Mouse (Mus musculus) embryonic facial prominence, embryonic 12.5 days (tissue): ENCODE measurements around the gene Isoc2a. TPM values are rescaled to one million over a fixed set of nuclear protein-coding genes. Genes with fewer than 3 reads are reported as not detected.
A peak's percentile ranks its signal among the peaks of the same experiment; 100 is the strongest.
"Not testable (repeated sequence)": the region's sequence is repeated elsewhere in the genome, so short reads cannot be mapped to it uniquely, and the experiment has no call there.

Experiments used
- ATAC-seq: fragments of 200-750 bp; cut with Nextera tagmentation; 2 replicates; pipeline ENCODE4 v1.8.0; 2017; ENCODE audit not compliant: insufficient number of reproducible peaks, insufficient read depth, low FRiP score, low TSS enrichment
- H3K27ac ChIP-seq: fragments of 300-500 bp; sonication (generic); 2 replicates; pipeline ENCODE4 v1.5.1; 2016; ENCODE audit warnings: mild to moderate bottlenecking
- H3K27me3 ChIP-seq: fragments of 300-500 bp; sonication (generic); 2 replicates; pipeline ENCODE4 v1.6.1; 2016; ENCODE audit warnings: mild to moderate bottlenecking, moderate library complexity
- H3K36me3 ChIP-seq: fragments of 300-500 bp; sonication (generic); 2 replicates; pipeline ENCODE4 v1.6.1; 2016; ENCODE audit warnings: mild to moderate bottlenecking
- H3K4me1 ChIP-seq: fragments of 300-500 bp; sonication (generic); 2 replicates; pipeline ENCODE4 v1.6.1; 2016
- H3K4me2 ChIP-seq: fragments of 300-500 bp; sonication (generic); replicated peaks from 2 replicates; pipeline ENCODE4 v1.6.1; 2016; ENCODE audit warnings: mild to moderate bottlenecking, moderate library complexity
- H3K4me3 ChIP-seq: fragments of 300-500 bp; sonication (generic); 2 replicates; pipeline ENCODE4 v1.5.1; 2016; ENCODE audit warnings: mild to moderate bottlenecking
- H3K9ac ChIP-seq: fragments of 300-500 bp; sonication (generic); 2 replicates; pipeline ENCODE4 v1.6.1; 2016; ENCODE audit warnings: mild to moderate bottlenecking, moderate library complexity
- H3K9me3 ChIP-seq: fragments of 300-500 bp; sonication (generic); 2 replicates; pipeline ENCODE4 v1.6.1; 2016; ENCODE audit warnings: mild to moderate bottlenecking, moderate library complexity
- WGBS: fragments of 180-500 bp; shearing (Covaris S2); methylation state at CpG from one replicate; pipeline ENCODE4 v1.1.7; 2016; 5-methylcytosine and 5-hydroxymethylcytosine counted together
- polyA plus RNA-seq: library from polyadenylated mRNA; unstranded; fragments of >200 nt; fragmentation: Nextera tagmentation; extraction: Ambion mirVana; gene quantifications from 2 replicates; pipeline ENCODE4 v1.2.1, GENCODE M21; 2016

Gene Isoc2a
- polyA plus RNA-seq, 1 experiment from 2014 or later, result 0.93 TPM

DNA sequence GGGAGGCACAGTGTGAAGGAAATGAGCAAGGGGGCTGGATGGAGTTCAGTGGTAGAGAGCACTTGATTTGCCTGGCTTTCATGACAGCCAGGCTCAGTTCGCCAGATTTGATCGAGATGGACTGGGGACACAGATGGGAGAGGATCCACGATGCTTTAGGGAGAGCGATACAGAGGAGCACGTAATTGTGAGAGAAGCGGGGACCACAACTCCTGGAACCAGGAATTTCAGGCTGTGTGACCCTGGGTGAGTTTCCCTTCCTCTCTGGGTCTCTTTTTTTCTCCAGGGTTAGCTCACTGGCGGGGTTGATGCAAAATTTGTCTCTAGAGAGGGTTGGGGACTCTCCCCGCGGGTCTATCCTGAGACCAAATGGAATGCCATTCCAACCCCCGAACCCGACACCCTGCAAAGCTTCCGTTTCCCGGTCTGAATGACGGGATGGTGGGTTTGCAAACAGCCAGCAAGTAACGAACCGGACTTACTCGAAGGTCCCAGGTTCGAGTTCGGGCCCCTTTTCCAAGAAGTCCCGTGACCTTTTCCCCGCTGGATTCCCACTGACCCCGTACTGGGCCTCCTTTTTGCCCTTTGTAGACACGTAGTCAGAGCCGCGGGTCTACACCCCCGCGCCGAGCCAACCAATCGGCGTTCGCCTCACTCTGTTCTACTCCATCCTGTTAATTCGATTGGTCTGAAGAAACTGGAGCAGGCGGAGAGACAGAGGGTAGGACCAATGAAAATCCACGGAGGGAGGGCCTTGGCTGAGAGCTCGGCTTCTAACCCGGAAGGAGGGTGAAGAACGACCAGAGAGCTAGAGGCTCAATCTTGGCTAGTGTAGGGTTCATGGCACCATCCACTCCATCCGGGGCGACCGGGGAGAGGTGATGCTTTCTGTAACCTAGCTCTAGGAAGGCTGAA, 11.1 kb upstream of the Isoc2a start:
- no peaks in the 10 kb centered on the region for H3K27me3 ChIP-seq
- H3K27ac ChIP-seq, result peak overlapping the region; percentile 17; the same call in 1 of the 2 replicates
- H3K4me2 ChIP-seq, result peak overlapping the region; percentile 55
- WGBS, result 6% methylated on average over 40 of the region's 40 CpGs
- 0 out of 2 replicates have a peak, but pooled peaks cover 4% of the 10 kb centered on the region for H3K4me1 ChIP-seq
- H3K9ac ChIP-seq, result peak overlapping the region; percentile 45
- peak overlapping the region; percentile 49 for H3K4me3 ChIP-seq
- H3K36me3 ChIP-seq, result no peaks in the 10 kb centered on the region
- no peaks in the 10 kb centered on the region for H3K9me3 ChIP-seq
- ATAC-seq, result peak; percentile 100

DNA sequence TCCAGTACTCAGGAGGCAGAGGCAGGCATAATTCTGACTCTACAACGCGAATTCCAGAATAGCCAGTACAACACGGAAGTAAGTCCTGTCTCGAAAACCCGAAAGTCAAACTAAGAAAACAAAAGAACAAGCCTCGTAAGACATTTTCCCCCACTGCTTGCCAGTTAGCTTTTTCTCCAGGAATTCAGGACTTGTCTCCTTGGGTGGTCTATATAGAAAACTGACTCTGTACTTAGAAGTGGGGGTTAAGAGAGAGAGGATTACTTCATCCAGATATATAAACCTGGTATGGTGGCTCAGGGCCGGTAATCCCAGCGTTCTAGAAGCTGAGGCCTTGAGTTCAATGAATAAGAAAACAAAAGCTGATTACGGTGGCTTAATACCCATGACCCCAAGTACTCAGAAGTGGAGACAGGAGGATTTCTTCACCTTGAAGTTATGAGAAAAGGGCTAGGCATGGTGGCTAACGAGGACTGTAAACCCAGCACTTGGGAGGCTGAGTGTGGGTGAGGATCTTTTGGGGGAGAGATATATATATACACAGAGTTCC, 10.2 kb upstream of the Isoc2a start:
- WGBS, result 42% methylated on average over 10 of the region's 10 CpGs
- Histone ChIP-seq H3K4me3 (peak overlapping the region; percentile 49), H3K4me1 (0 out of 2 replicates have a peak, but pooled peaks cover 4% of the 10 kb centered on the region), H3K27ac (no peak overlapping the region), H3K36me3 (no peaks in the 10 kb centered on the region), H3K9me3 (no peaks in the 10 kb centered on the region), H3K27me3 (no peaks in the 10 kb centered on the region), H3K4me2 (peak overlapping the region; percentile 55), H3K9ac (peak overlapping the region; percentile 41; the same call in 1 of the 2 replicates)
- no peak for ATAC-seq

DNA sequence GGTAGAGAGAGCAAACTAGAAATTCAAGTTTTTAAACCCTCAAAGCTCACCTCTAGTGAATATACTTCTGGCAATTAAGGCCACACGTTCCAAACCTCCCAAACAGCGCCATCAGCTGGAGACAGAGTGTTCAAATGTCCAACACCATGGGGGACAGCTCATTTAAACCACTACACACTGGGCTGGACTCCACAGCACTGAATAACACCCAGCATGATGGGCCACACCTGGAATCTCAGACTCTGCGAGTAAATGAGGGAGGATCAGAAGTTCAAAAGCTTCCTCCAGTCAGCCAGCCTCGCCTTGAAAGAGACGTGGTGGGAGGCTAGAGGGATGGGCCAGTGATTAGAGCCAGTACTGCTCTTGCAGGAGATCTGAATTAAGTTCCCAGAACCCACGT, 6.8 kb upstream of the Isoc2a start, which contains the start of gene Isoc2b:
Gene Isoc2b, minus strand, starts transcription at position 126 of the 400 bp plus-strand sequence.
- no peaks in the 10 kb centered on the region for H3K27me3 ChIP-seq
- no peak for ATAC-seq
- H3K4me1 ChIP-seq, result 0 out of 2 replicates have a peak, but pooled peaks cover 4% of the 10 kb centered on the region
- no peak within 1 kb of the TSS for H3K4me2 ChIP-seq
- no peak within 1 kb of the TSS for H3K27ac ChIP-seq
- no peak within 1 kb of the TSS for H3K4me3 ChIP-seq
- no peaks in the 10 kb centered on the region for H3K36me3 ChIP-seq
- H3K9ac ChIP-seq, result no peak within 1 kb of the TSS
- WGBS, result 59% methylated on average over 6 of the region's 6 CpGs
- H3K9me3 ChIP-seq, result no peaks in the 10 kb centered on the region

DNA sequence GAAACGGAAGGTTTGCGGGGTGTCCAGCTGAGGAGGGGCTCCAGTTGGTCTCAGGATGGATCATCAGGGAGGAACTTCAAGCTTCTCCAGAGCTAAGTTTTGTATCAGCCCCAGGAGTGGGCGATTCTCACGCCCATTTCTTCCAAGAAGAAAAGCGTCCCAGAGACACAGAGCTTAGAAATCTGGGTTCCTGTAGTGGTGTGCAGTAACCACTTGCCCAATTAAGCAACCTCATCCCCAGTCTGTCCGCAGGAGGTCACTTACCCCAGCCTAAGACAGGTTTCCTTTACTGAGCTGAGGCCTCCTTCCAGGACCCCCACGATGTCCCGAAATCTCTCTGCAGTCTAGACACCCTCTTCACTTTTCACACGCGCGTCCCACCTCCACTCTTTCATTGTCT, 273 bp downstream of the Isoc2a start:
- peak overlapping the region; percentile 52 for H3K9ac ChIP-seq
- no peaks in the 10 kb centered on the region for H3K36me3 ChIP-seq
- H3K27ac ChIP-seq, result no peak overlapping the region
- 0 out of 2 replicates have a peak, but pooled peaks cover 15% of the 10 kb centered on the region for H3K4me1 ChIP-seq
- no peaks in the 10 kb centered on the region for H3K9me3 ChIP-seq
- ATAC-seq, result no peak
- H3K4me2 ChIP-seq, result peak overlapping the region; percentile 84
- whole genome bisulfite sequencing, result 12% methylated on average over 11 of the region's 11 CpGs
- peak overlapping the region; percentile 57 for H3K4me3 ChIP-seq
- H3K27me3 ChIP-seq, result no peaks in the 10 kb centered on the region

DNA sequence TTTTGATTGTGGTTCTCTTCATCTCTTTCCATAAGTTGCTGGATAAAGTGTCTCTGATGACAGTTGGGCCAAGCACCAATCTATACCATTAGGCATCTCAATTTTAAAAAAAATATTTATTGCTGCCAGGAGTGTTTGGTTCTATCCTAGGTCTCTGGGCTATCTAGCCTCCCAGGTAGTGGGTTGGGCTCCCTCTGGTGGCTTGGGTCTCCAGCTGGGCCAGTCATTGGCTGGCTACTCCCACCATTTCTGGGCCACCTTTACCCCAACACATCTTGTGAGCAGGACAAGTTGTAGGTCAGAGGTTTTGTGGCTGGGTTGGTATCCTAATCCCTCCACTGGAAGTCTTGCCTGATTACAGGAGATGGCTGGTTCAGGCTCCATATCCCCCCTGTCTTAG, 1.2 kb downstream of the Isoc2a start:
- no peak overlapping the region for H3K9ac ChIP-seq
- ATAC-seq, result no peak

DNA sequence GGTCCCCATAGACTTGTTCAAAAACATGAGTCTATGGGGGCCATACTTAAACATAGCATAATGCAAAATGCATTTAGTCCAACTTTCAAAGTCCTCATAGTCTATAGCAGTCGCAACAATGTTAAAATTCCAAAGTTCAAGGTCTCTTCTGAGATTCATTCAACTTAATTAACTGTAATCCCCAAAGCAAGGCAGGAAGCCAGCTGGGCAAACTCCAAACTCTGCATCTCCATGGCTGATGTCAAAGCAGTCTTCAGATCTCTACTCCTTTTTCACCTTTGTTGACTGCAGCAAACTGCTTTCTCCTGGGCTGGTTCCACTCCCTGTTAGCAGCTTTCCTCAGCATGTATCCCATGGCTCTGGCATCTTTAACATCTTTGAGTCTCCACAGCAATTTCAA, 2.1 kb downstream of the Isoc2a start:
- not testable (repeated sequence) for H3K27ac ChIP-seq, H3K9ac ChIP-seq, H3K4me2 ChIP-seq, H3K9me3 ChIP-seq, H3K27me3 ChIP-seq, H3K36me3 ChIP-seq, ATAC-seq, H3K4me3 ChIP-seq
- WGBS, result 80% methylated on average over 1 of the region's 1 CpGs
- H3K4me1 ChIP-seq, result 0 out of 2 replicates have a peak, but pooled peaks cover 15% of the 10 kb centered on the region

More for the DNA sequence above, 1.2 kb downstream of the Isoc2a start:
- H3K4me3 ChIP-seq, result 0 out of 2 replicates have a peak overlapping the region, but pooled peaks have one; percentile 57
- no peaks in the 10 kb centered on the region for H3K27me3 ChIP-seq
- peak overlapping the region; percentile 84 for H3K4me2 ChIP-seq
- H3K27ac ChIP-seq, result no peak overlapping the region
- H3K36me3 ChIP-seq, result no peaks in the 10 kb centered on the region
- H3K9me3 ChIP-seq, result no peaks in the 10 kb centered on the region
- H3K4me1 ChIP-seq, result 0 out of 2 replicates have a peak, but pooled peaks cover 15% of the 10 kb centered on the region

DNA sequence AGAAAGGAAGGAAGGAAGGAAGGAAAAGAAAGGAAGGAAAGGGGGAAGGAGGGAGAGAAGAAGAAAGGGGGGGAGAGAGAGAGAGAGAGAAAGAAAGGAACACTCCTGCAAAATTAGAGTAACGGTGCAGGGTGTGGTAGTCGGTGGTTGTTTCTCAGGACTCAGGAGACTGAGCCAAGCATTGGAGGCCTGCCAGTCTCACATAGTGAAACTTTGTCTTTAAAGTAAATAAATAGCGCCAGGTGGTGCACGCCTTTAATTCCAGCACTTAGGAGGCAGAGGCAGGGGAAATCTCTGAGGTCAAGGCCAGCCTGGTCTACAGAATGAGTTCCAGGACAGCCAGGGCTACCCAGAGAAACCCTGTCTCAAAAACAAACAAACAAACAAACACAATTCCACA, 9.7 kb downstream of the Isoc2a start:
- no peaks in the 10 kb centered on the region for H3K9me3 ChIP-seq
- WGBS, result 73% methylated on average over 4 of the region's 4 CpGs

DNA sequence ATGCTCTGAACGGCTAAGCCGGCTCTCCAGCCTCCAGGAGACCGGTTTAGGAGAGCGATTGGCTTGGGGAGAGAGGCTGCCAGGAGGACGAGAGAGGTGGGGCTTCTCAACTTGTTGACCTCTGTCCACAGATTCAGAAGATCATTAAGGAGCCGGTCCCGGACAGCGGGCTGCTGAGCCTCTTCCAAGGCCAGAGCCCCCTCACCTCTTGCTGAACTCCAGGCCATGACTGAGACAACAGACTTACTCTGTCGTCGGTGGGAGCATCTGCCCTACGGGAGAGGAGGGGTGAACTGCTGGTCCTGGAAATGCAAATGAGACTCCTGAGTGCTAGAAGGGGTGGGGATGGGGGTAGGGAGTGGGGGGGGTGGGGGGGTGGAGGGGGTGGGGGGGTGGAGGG, 18.2 kb downstream of the Isoc2a start:
- H3K9ac ChIP-seq, result no peak overlapping the region
- ATAC-seq, result no peak

More for the DNA sequence above, 9.7 kb downstream of the Isoc2a start:
- no peaks in the 10 kb centered on the region for H3K36me3 ChIP-seq
- no peak overlapping the region for H3K4me3 ChIP-seq
- H3K9ac ChIP-seq, result no peak overlapping the region
- H3K4me2 ChIP-seq, result no peak overlapping the region
- ATAC-seq, result no peak
- no peaks in the 10 kb centered on the region for H3K4me1 ChIP-seq
- H3K27ac ChIP-seq, result no peak overlapping the region
- no peaks in the 10 kb centered on the region for H3K27me3 ChIP-seq

DNA sequence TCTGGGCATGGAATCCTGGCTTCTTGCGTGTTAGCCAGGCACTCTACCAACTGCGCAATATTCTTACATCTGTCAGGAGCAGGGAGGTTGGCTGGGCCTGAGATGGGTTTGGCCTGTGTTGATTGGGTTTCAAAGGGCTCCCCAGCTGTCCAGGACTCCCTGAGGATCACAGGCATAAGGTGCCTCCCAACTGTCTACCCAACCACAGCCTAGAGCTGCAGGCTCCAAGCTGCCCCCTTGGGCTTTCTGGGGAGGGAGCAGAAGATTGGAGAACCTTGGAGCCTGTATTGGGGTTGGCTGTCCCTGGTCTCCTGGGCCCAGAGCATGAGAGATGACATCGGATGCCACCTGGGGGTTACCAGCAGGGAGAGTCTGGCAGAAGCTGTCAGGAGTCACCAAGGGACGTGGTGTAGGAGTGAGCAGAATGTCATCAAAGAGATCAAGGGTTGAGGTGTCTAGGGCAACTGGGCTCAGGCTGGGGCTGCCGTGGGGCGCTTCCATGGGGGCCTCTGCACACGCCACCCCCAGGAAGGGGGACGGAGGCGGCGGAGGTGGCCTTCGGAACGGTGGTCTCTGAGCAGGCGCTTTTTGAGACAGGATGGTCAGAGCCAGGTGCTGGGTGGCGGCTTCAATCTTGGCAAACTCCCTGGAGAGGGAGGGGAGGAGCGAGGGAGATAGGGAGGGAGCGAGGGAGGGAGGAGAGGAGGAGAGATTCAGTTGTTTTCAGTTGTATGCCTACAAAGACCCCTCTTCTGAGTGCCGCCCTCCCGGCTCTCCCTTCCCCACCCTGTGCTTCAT, 22.1 kb downstream of the Isoc2a start:
- Histone ChIP-seq H3K27ac (no peak overlapping the region), H3K4me3 (peak overlapping the region; percentile 28), H3K27me3 (peaks cover 19% of the 10 kb centered on the region), H3K9ac (peak overlapping the region; percentile 17; the same call in 1 of the 2 replicates), H3K4me1 (no peaks in the 10 kb centered on the region), H3K9me3 (0 out of 2 replicates have a peak, but pooled peaks cover 4% of the 10 kb centered on the region), H3K4me2 (peak overlapping the region; percentile 46), H3K36me3 (no peaks in the 10 kb centered on the region)
- WGBS, result 21% methylated on average over 16 of the region's 18 CpGs
- ATAC-seq, result peak; percentile 53; the same call in 1 of the 2 replicates

More for the DNA sequence above, 18.2 kb downstream of the Isoc2a start:
- H3K27me3 ChIP-seq, result peaks cover 14% of the 10 kb centered on the region
- H3K4me2 ChIP-seq, result no peak overlapping the region
- no peaks in the 10 kb centered on the region for H3K36me3 ChIP-seq
- no peaks in the 10 kb centered on the region for H3K4me1 ChIP-seq
- H3K9me3 ChIP-seq, result no peaks in the 10 kb centered on the region
- no peak overlapping the region for H3K27ac ChIP-seq
- no peak overlapping the region for H3K4me3 ChIP-seq
- 59% methylated on average over 11 of the region's 11 CpGs for WGBS

DNA sequence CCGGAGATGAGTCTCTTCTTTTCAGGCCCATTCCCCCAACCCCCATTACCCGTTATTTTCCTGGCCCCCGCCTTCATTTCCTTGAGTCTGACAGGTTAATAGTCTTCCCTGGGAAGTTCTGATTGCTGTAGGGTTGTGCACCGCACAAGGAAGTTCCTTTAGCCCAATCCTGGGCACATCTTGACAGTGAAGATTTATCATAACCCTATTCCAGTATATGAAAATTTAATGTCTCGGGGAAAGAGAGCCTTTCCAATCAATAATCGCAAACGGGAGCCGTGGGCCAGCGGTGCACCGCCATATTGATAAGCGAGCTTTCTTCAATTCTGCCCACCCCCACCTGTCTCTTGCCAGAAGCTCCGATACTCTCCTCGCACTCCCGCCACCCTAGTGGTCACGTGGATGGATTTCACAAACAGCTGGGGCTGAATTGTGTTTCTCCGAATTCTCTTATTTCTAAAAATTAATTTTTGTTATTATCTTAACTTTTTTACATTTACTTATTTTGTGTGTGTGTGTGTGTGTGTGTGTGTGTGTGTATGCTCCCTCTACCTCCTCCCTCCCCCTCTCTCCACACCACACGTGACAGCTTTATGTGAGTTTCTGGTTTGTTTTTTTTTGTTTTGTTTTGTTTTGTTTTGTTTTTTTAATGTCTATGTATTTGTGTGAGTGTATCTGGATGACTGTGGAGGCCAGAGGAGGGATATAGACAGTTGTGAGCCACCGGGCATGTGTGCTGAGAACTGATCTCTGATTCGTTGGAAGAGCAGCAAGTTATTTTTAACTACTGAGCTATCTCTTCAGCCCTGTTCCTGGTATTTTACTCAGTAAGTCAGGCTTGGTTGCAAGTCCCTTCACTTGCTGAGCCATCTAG, 22.9 kb downstream of the Isoc2a start:
- H3K9me3 ChIP-seq, result 0 out of 2 replicates have a peak, but pooled peaks cover 4% of the 10 kb centered on the region
- no peaks in the 10 kb centered on the region for H3K36me3 ChIP-seq
- peak overlapping the region; percentile 46 for H3K4me2 ChIP-seq
- peaks cover 19% of the 10 kb centered on the region for H3K27me3 ChIP-seq
- no peaks in the 10 kb centered on the region for H3K4me1 ChIP-seq
- peak overlapping the region; percentile 17; the same call in 1 of the 2 replicates for H3K9ac ChIP-seq
- H3K4me3 ChIP-seq, result peak overlapping the region; percentile 28
- H3K27ac ChIP-seq, result no peak overlapping the region
- no peak for ATAC-seq
- WGBS, result 8% methylated on average over 19 of the region's 19 CpGs
